Mouse (Mus musculus) olfactory bulb, adult 2 months (tissue): ENCODE results near the gene Serhl.

Experiments
- CTCF ChIP-seq: fragments of 200-500 bp; IDR thresholded peaks from 2 replicates; pipeline ENCODE4 v1.5.1; 2012; ENCODE audit warnings: low read depth, mild to moderate bottlenecking, low read length, moderate library complexity; ENCODE audit not compliant: insufficient read depth
- POLR2A ChIP-seq: fragments of 200-500 bp; IDR thresholded peaks from 2 replicates; pipeline ENCODE4 v1.6.1; 2012; ENCODE audit warnings: mild to moderate bottlenecking, low read depth, low read length, moderate library complexity; ENCODE audit not compliant: insufficient read depth

GRCm38 (mm10) chr15:83145541-83145940, 56.2 kb downstream of the Serhl start:
- no peak for TF ChIP-seq POLR2A
- TF ChIP-seq CTCF: no peak
